Mouse (Mus musculus): ENCODE measurements around the gene Olfr282. TPM values are rescaled to one million over a fixed set of nuclear protein-coding genes. Genes with fewer than 3 reads are reported as not detected.
"Not testable (repeated sequence)": the region's sequence is repeated elsewhere in the genome, so short reads cannot be mapped to it uniquely, and the experiment has no call there.

The Olfr282 gene
- total RNA-seq (2014; fragmentation: Nextera tagmentation) (not detected in 2 replicates), total RNA-seq (2017) (0.12 TPM in 1 of 2 replicates, not detected in the other), polyA plus RNA-seq (2012) (not detected in 2 replicates)

DNA sequence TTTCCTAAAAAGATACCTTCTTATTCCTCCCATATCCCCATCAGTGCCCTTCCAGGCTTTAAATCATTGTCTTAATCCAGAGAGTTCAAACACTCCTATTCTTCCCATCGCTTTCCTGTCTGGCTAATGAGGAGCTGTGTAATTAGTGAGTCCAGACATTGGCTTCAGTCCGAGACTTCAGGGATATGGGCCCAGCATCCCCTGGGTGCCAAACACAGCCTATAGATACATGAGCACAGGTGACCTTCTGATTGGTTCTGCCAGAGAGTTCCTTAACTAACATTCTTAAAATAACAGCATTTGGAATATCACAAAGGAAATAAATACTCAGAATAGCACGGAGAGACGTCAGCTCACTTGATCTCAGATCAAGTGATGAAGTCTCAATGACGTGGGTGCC lies at the start of gene Olfr282:
Gene Olfr282, plus strand, starts transcription at position 301 of the 400 bp plus-strand sequence.
- H3K9me3 ChIP-seq (replicated peaks); ATAC-seq (ENCODE audit: extremely low read depth, insufficient number of reproducible peaks, low FRiP score, poor library complexity, severe bottlenecking); DNase-seq (ENCODE audit: low spot score); H3K4me3 ChIP-seq (ENCODE audit: low read depth, low read length); H3K27me3 ChIP-seq (ENCODE audit: insufficient read depth, low read length); H3K36me3 ChIP-seq (replicated peaks); H3K4me1 ChIP-seq (ENCODE audit: insufficient read depth, low read depth, low read length): not testable (repeated sequence)

DNA sequence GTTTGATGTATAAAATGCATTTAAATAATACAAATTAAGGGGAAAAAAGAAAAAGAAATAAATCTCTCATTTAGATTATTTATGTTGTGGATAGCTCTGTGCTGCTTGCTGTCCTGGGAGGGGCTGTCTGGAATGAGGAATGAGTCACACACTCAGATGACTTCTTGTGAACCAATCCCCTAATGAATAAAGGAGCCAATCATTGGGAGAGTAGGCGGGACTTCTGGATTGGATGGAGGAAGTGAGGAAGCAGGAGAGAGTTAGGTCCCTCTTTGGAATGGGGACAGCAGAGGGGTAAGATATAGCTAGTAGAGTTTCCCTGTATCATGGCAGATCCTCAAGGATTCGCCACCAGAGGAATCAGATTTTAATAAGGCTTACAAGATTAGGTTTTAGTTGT lies 43.4 kb upstream of the Olfr282 start:
- no peak for DNase-seq (ENCODE audit: low spot score)
- H3K36me3 ChIP-seq (replicated peaks) = no peaks in the 10 kb centered on the region
- 0 out of 2 replicates have a peak, but pooled peaks have one; percentile 15 for ATAC-seq (ENCODE audit: extremely low read depth, insufficient number of reproducible peaks, low FRiP score, poor library complexity, severe bottlenecking)
- H3K9me3 ChIP-seq (replicated peaks) = no peaks in the 10 kb centered on the region
- H3K27me3 ChIP-seq (ENCODE audit: insufficient read depth, low read length) = peaks cover 6% of the 10 kb centered on the region; the same call in 1 of the 2 replicates
- H3K4me3 ChIP-seq (ENCODE audit: low read depth, low read length) = no peak overlapping the region
- H3K4me1 ChIP-seq (ENCODE audit: insufficient read depth, low read depth, low read length) = no peaks in the 10 kb centered on the region
- TF ChIP-seq TAL1 (conservative IDR thresholded peaks at IDR 0.05; ENCODE audit: low read depth, low read length) (no peak), CTCF (IDR thresholded peaks at IDR 0.05; ENCODE audit: low read depth, low read length) (no peak), GATA1 (IDR thresholded peaks at IDR 0.05; ENCODE audit: borderline replicate concordance, low read length) (no peak), GATA2 (IDR thresholded peaks at IDR 0.05; ENCODE audit: borderline replicate concordance, low read depth, low read length) (no peak), POLR2AphosphoS5 (IDR thresholded peaks at IDR 0.05; ENCODE audit: insufficient replicate concordance, low read depth, low read length) (no peak)

GRCm38 (mm10) chr15:98389796-98390195 lies 41.2 kb upstream of the Olfr282 start:
- no peak for DNase-seq (ENCODE audit: low spot score)
- no peaks in the 10 kb centered on the region for H3K4me1 ChIP-seq (ENCODE audit: insufficient read depth, low read depth, low read length)
- no peak overlapping the region for H3K4me3 ChIP-seq (ENCODE audit: low read depth, low read length)
- no peaks in the 10 kb centered on the region for H3K27me3 ChIP-seq (ENCODE audit: insufficient read depth, low read length)
- no peaks in the 10 kb centered on the region for H3K9me3 ChIP-seq (replicated peaks)
- H3K36me3 ChIP-seq (replicated peaks) = no peaks in the 10 kb centered on the region
- TF ChIP-seq GATA1 (IDR thresholded peaks at IDR 0.05; ENCODE audit: borderline replicate concordance, low read length) (no peak), GATA2 (IDR thresholded peaks at IDR 0.05; ENCODE audit: borderline replicate concordance, low read depth, low read length) (no peak), CTCF (IDR thresholded peaks at IDR 0.05; ENCODE audit: low read depth, low read length) (no peak), TAL1 (conservative IDR thresholded peaks at IDR 0.05; ENCODE audit: low read depth, low read length) (no peak), POLR2AphosphoS5 (IDR thresholded peaks at IDR 0.05; ENCODE audit: insufficient replicate concordance, low read depth, low read length) (no peak)
- ATAC-seq (ENCODE audit: extremely low read depth, insufficient number of reproducible peaks, low FRiP score, poor library complexity, severe bottlenecking) = no peak

DNA sequence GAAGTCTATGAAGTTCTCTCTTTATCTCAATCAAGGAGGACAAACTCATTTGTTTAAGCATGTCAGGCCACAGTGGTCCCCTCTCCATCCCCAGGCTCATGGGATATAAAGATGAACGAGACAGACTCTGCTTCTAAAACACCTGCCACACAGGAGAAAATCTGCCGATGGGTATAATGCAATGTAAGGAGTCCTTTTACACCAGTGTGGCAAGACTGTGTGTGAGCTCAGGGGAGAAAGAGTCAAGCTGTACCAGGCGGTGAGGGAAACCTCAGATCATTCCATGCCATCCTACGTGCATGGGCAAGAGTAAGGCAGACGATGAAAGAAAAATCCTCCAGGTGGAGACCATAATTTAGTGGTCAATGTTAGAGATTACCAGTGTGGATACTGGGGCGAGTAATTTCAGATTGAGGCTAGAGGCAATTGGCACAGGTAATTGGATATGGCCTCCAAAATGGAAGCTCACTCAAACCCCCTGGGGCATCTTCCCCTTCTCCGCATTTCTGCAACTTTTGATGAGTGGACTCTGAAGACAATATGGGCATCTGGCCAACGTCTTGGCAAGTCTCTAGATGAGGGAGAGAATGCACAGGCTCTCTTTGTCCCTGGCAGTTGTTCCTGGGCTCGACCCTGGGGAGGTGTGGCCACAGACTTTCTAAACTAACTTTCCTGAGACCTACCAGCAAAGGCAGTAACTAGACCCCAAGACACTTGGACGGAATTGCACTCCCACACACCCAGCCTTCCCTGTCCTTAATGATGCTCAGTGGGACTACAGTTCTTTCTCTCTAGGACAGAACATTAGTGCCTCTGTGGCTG lies 39.7 kb upstream of the Olfr282 start:
- DNase-seq (ENCODE audit: low spot score) (no peak), ATAC-seq (ENCODE audit: extremely low read depth, insufficient number of reproducible peaks, low FRiP score, poor library complexity, severe bottlenecking) (no peak)
- Histone ChIP-seq H3K36me3 (replicated peaks) (no peaks in the 10 kb centered on the region), H3K4me1 (ENCODE audit: insufficient read depth, low read depth, low read length) (no peaks in the 10 kb centered on the region), H3K9me3 (replicated peaks) (no peaks in the 10 kb centered on the region), H3K4me3 (ENCODE audit: low read depth, low read length) (no peak overlapping the region), H3K27me3 (ENCODE audit: insufficient read depth, low read length) (no peaks in the 10 kb centered on the region)
- TF ChIP-seq TAL1 (conservative IDR thresholded peaks at IDR 0.05; ENCODE audit: low read depth, low read length) (no peak), CTCF (IDR thresholded peaks at IDR 0.05; ENCODE audit: low read depth, low read length) (no peak), GATA1 (IDR thresholded peaks at IDR 0.05; ENCODE audit: borderline replicate concordance, low read length) (no peak), GATA2 (IDR thresholded peaks at IDR 0.05; ENCODE audit: borderline replicate concordance, low read depth, low read length) (no peak), POLR2AphosphoS5 (IDR thresholded peaks at IDR 0.05; ENCODE audit: insufficient replicate concordance, low read depth, low read length) (no peak)

GRCm38 (mm10) chr15:98391903-98392187 lies 39.2 kb upstream of the Olfr282 start:
- Histone ChIP-seq H3K4me3 (ENCODE audit: low read depth, low read length) (no peak overlapping the region), H3K36me3 (replicated peaks) (no peaks in the 10 kb centered on the region), H3K4me1 (ENCODE audit: insufficient read depth, low read depth, low read length) (no peaks in the 10 kb centered on the region), H3K27me3 (ENCODE audit: insufficient read depth, low read length) (no peaks in the 10 kb centered on the region), H3K9me3 (replicated peaks) (no peaks in the 10 kb centered on the region)
- TF ChIP-seq CTCF (IDR thresholded peaks at IDR 0.05; ENCODE audit: low read depth, low read length) (no peak), GATA1 (IDR thresholded peaks at IDR 0.05; ENCODE audit: borderline replicate concordance, low read length) (no peak), TAL1 (conservative IDR thresholded peaks at IDR 0.05; ENCODE audit: low read depth, low read length) (no peak), GATA2 (IDR thresholded peaks at IDR 0.05; ENCODE audit: borderline replicate concordance, low read depth, low read length) (no peak), POLR2AphosphoS5 (IDR thresholded peaks at IDR 0.05; ENCODE audit: insufficient replicate concordance, low read depth, low read length) (no peak)
- no peak for ATAC-seq (ENCODE audit: extremely low read depth, insufficient number of reproducible peaks, low FRiP score, poor library complexity, severe bottlenecking)
- DNase-seq (ENCODE audit: low spot score) = no peak

DNA sequence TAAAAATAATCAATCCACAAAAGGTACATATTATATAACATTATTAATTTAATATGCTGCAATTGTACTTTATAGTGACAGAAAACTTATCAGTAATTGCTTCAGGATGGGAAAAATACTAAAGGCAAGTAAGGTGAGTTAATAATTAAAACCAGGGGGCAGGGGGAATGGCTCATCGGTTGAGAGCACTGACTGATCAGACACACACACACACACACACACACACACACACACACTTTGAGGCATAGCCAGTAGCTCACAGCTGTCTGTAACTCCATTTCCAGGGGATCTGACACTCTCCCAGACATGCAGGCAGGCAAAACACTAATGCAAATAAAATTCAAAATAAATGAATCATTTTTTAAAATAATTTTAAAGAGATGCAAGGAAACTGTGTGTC lies 33.9 kb upstream of the Olfr282 start:
- TF ChIP-seq POLR2AphosphoS5 (IDR thresholded peaks at IDR 0.05; ENCODE audit: insufficient replicate concordance, low read depth, low read length) = no peak
- TF ChIP-seq TAL1 (conservative IDR thresholded peaks at IDR 0.05; ENCODE audit: low read depth, low read length) = no peak
- TF ChIP-seq GATA1 (IDR thresholded peaks at IDR 0.05; ENCODE audit: borderline replicate concordance, low read length) = no peak
- no peak for TF ChIP-seq CTCF (IDR thresholded peaks at IDR 0.05; ENCODE audit: low read depth, low read length)
- TF ChIP-seq GATA2 (IDR thresholded peaks at IDR 0.05; ENCODE audit: borderline replicate concordance, low read depth, low read length) = no peak
- H3K27me3 ChIP-seq (ENCODE audit: insufficient read depth, low read length) = peaks cover 4% of the 10 kb centered on the region; the same call in 1 of the 2 replicates
- no peaks in the 10 kb centered on the region for H3K4me1 ChIP-seq (ENCODE audit: insufficient read depth, low read depth, low read length)
- no peak overlapping the region for H3K4me3 ChIP-seq (ENCODE audit: low read depth, low read length)
- H3K36me3 ChIP-seq (replicated peaks) = no peaks in the 10 kb centered on the region
- H3K9me3 ChIP-seq (replicated peaks) = no peaks in the 10 kb centered on the region
- ATAC-seq (ENCODE audit: extremely low read depth, insufficient number of reproducible peaks, low FRiP score, poor library complexity, severe bottlenecking) = no peak
- DNase-seq (ENCODE audit: low spot score) = no peak
